Mouse (Mus musculus) heart, postnatal 0 days (tissue): ENCODE measurements at regions not wholly inside any gene's neighbourhood (a gene's known extent, or its start where the extent isn't known, plus 50 kb on each side); places are given as distances from the start of the nearest gene placed in this dataset.

ENCODE experiments used
- ATAC-seq: fragments of 200-750 bp; cut with Nextera tagmentation; 2 replicates; pipeline ENCODE4 v1.8.0; 2017; ENCODE audit warnings: low read depth, moderate number of reproducible peaks, moderate library complexity; ENCODE audit not compliant: insufficient read depth
- DNase-seq: peaks from one replicate; pipeline ENCODE4 v3.0.0-alpha.2; 2016; ENCODE audit warnings: low spot score
- H3K27ac ChIP-seq: fragments of 300-500 bp; sonication (generic); 2 replicates; pipeline ENCODE4 v1.5.1; 2014; ENCODE audit warnings: low read depth, mild to moderate bottlenecking
- H3K27me3 ChIP-seq: fragments of 300-500 bp; sonication (generic); 2 replicates; pipeline ENCODE4 v1.6.1; 2014; ENCODE audit warnings: low read length, mixed read lengths; ENCODE audit not compliant: control insufficient read depth, insufficient read depth
- H3K36me3 ChIP-seq: fragments of 300-500 bp; sonication (generic); replicated peaks from 2 replicates; pipeline ENCODE4 v1.6.1; 2014; ENCODE audit warnings: low read length, mixed read lengths; ENCODE audit not compliant: control insufficient read depth, insufficient read depth
- H3K4me1 ChIP-seq: fragments of 300-500 bp; sonication (generic); 2 replicates; pipeline ENCODE4 v1.6.1; 2014; ENCODE audit warnings: antibody characterized with exemption; ENCODE audit not compliant: control insufficient read depth, insufficient read depth
- H3K4me2 ChIP-seq: fragments of 300-500 bp; sonication (generic); 2 replicates; pipeline ENCODE4 v1.6.1; 2014; ENCODE audit warnings: low read depth, mild to moderate bottlenecking, low read length, moderate library complexity
- H3K4me3 ChIP-seq: fragments of 300-500 bp; sonication (generic); 2 replicates; pipeline ENCODE4 v1.5.1; 2014; ENCODE audit warnings: low read depth, low read length
- H3K9ac ChIP-seq: fragments of 300-500 bp; sonication (generic); replicated peaks from 2 replicates; pipeline ENCODE4 v1.6.1; 2014; ENCODE audit warnings: low read depth, low read length, mixed read lengths
- H3K9me3 ChIP-seq: fragments of 300-500 bp; sonication (generic); replicated peaks from 2 replicates; pipeline ENCODE4 v1.6.1; 2016; ENCODE audit warnings: low read length; ENCODE audit not compliant: control insufficient read depth
- CTCF ChIP-seq: IDR thresholded peaks from 2 replicates; pipeline ENCODE4 v1.5.1; 2016; ENCODE audit warnings: antibody characterized with exemption, control low read depth, low read depth
- EP300 ChIP-seq: IDR thresholded peaks from 2 replicates; pipeline ENCODE4 v1.6.1; 2016; ENCODE audit warnings: antibody characterized with exemption, low read depth
- WGBS: fragments of 180-500 bp; shearing (Covaris S2); extraction: QIAGEN DNeasy Blood & Tissue Kit; methylation state at CpG from one replicate; pipeline ENCODE4 v1.1.7; 2014; 5-methylcytosine and 5-hydroxymethylcytosine counted together

DNA sequence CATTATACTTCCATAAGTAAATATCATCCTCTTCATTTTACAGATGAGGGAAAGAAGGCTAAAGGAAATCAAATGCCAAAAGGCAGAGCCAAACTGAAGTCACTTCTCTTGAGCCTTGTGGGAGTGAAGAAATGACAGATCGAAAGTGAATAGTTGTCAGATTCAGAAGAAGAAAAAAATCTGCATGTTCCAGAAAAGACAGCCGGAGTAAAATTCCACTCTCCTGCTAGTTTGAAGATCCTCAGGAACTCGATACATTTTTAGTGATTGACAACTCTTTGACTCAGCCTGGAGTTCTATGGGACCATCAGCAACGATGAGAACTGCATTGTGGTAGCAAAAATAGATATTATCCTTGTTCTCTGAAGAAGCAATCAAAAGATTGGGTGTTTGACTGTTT lies 64.4 kb downstream of the Gm47996 start:
- H3K4me2 ChIP-seq, result no peak overlapping the region
- H3K36me3 ChIP-seq, result no peaks in the 10 kb centered on the region
- H3K27me3 ChIP-seq, result no peaks in the 10 kb centered on the region
- H3K4me3 ChIP-seq, result no peak overlapping the region
- no peak for ATAC-seq
- no peaks in the 10 kb centered on the region; the same call in 1 of the 2 replicates for H3K4me1 ChIP-seq
- H3K9me3 ChIP-seq, result no peaks in the 10 kb centered on the region
- no peak overlapping the region for H3K27ac ChIP-seq
- 83% methylated on average over 4 of the region's 4 CpGs for WGBS
- H3K9ac ChIP-seq, result no peak overlapping the region
- no peak for TF ChIP-seq CTCF
- TF ChIP-seq EP300, result no peak
- no peak for DNase-seq

- Histone ChIP-seq H3K4me2 (no peak overlapping the region), H3K27ac (no peak overlapping the region), H3K36me3 (no peaks in the 10 kb centered on the region), H3K4me3 (no peak overlapping the region), H3K4me1 (no peaks in the 10 kb centered on the region), H3K27me3 (no peaks in the 10 kb centered on the region), H3K9ac (no peak overlapping the region), H3K9me3 (no peaks in the 10 kb centered on the region)
- no peak for ATAC-seq
- 80% methylated on average over 3 of the region's 3 CpGs for WGBS
- no peak for DNase-seq
- no peak for TF ChIP-seq EP300
- TF ChIP-seq CTCF, result no peak
Measured at GRCm38 (mm10) chr1:151275581-151275980, 65.7 kb downstream of the Gm47996 start.

DNA sequence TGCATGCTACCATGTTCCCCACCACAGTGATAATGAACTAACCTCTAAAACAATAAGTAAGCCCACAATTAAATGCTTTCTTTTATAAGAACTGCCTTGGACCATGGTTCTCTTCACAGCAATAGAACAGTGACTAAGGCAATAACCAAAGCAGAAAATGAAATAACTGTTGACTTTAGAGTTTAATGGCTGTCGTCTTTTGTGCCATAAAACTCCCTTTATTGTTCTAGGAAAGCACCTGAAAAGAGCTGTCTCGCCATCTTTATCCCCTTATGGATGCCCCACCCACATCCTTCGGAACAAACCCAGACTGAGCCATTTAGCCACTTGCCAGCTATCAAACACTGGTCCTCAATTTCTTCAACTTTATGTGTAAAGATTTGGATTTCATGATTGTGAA lies 64.3 kb upstream of the Ivns1abp start:
- DNase-seq, result no peak
- Histone ChIP-seq H3K9me3 (no peaks in the 10 kb centered on the region), H3K27me3 (no peaks in the 10 kb centered on the region), H3K9ac (no peak overlapping the region), H3K36me3 (no peaks in the 10 kb centered on the region), H3K4me2 (no peak overlapping the region), H3K4me3 (no peak overlapping the region), H3K4me1 (no peaks in the 10 kb centered on the region), H3K27ac (no peak overlapping the region)
- no peak for ATAC-seq
- 82% methylated on average over 3 of the region's 3 CpGs for WGBS
- TF ChIP-seq CTCF (no peak), EP300 (no peak)

DNA sequence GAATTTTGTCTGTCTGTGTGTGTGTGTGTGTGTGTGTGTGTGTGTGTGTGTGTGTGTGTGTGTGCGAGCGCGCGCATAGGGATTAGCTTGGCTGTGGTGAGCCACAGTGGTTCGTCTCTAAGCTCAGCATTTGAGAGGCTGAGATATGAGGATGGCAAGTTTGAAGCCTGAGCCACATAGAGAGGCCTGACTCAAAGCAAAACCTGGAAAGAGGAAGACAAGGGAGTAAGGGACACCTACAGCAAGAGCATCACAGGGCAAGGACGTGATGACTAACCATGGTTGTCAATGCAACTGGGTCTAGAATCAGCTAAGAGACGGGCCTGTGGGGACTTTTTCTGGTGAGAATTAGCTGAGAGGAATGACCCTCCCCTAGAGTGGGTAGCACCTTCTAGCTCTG lies 59.2 kb upstream of the Ivns1abp start:
- no peak for ATAC-seq
- Histone ChIP-seq H3K4me3 (no peak overlapping the region), H3K4me2 (no peak overlapping the region), H3K36me3 (no peaks in the 10 kb centered on the region), H3K27me3 (no peaks in the 10 kb centered on the region), H3K9me3 (no peaks in the 10 kb centered on the region), H3K9ac (no peak overlapping the region), H3K4me1 (peaks cover 9% of the 10 kb centered on the region; the same call in 1 of the 2 replicates), H3K27ac (no peak overlapping the region)
- DNase-seq, result no peak
- TF ChIP-seq CTCF, result no peak
- WGBS, result 87% methylated on average over 7 of the region's 7 CpGs

DNA sequence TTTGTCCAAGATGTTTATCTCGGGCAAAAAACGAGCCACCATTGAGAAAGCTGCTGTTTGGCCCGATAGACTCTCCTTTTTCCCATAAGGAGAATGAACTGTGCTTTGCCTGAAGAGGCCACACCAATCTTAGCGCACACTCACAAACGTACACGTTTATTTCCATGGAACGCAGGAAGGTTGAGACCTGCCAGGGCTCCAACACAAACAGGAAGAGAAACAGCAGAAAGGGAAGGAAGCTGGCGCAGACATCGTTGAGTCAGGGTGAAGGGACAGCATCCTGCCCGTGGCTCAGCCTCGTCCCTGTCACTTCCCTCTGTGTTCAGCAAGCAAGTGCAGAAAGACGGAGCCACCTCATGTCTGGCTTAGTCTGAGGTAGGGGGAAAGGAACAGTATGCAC lies 56.8 kb upstream of the Ivns1abp start:
- H3K27ac ChIP-seq, result peak overlapping the region; percentile 47; the same call in 1 of the 2 replicates
- H3K9ac ChIP-seq, result no peak overlapping the region
- WGBS, result 47% methylated on average over 12 of the region's 12 CpGs
- no peak for TF ChIP-seq CTCF
- TF ChIP-seq EP300, result no peak
- no peaks in the 10 kb centered on the region for H3K36me3 ChIP-seq
- H3K4me1 ChIP-seq, result peaks cover 9% of the 10 kb centered on the region; the same call in 1 of the 2 replicates
- no peaks in the 10 kb centered on the region for H3K27me3 ChIP-seq
- no peaks in the 10 kb centered on the region for H3K9me3 ChIP-seq
- no peak for ATAC-seq
- DNase-seq, result peak; percentile 55
- H3K4me3 ChIP-seq, result no peak overlapping the region
- H3K4me2 ChIP-seq, result peak overlapping the region; percentile 29; the same call in 1 of the 2 replicates

GRCm38 (mm10) chr1:151289061-151289460 lies 55.2 kb upstream of the Ivns1abp start:
- Histone ChIP-seq H3K9me3 (no peaks in the 10 kb centered on the region), H3K36me3 (no peaks in the 10 kb centered on the region), H3K27me3 (no peaks in the 10 kb centered on the region), H3K27ac (no peak overlapping the region), H3K4me1 (peaks cover 9% of the 10 kb centered on the region; the same call in 1 of the 2 replicates), H3K9ac (no peak overlapping the region), H3K4me2 (no peak overlapping the region), H3K4me3 (no peak overlapping the region)
- TF ChIP-seq EP300, result no peak
- no peak for TF ChIP-seq CTCF
- DNase-seq, result no peak
- WGBS, result 90% methylated on average over 7 of the region's 7 CpGs
- ATAC-seq, result no peak
